Mouse (Mus musculus) forebrain, embryonic 14.5 days (tissue): ENCODE data around the gene Tiam1. TPM values are rescaled to one million over a fixed set of nuclear protein-coding genes. Genes with fewer than 3 reads are reported as not detected.

ENCODE experiments used
- ATAC-seq: fragments of 200-750 bp; cut with Nextera tagmentation; 2 replicates; pipeline ENCODE4 v1.8.0; 2017; ENCODE audit warnings: mild to moderate bottlenecking, moderate library complexity
- DNase-seq: peaks from one replicate; pipeline ENCODE4 v3.0.0-alpha.2; 2015; ENCODE audit warnings: low spot score
- H3K27ac ChIP-seq: fragments of 300-500 bp; sonication (generic); 2 replicates; pipeline ENCODE4 v1.5.1; 2014; ENCODE audit warnings: low read depth, mild to moderate bottlenecking, control low read depth, low read length, moderate library complexity
- H3K27me3 ChIP-seq: fragments of 300-500 bp; sonication (generic); replicated peaks from 2 replicates; pipeline ENCODE4 v1.6.1; 2014; ENCODE audit warnings: low read length, control low read depth, mixed read lengths; ENCODE audit not compliant: control insufficient read depth, insufficient read depth
- H3K36me3 ChIP-seq: fragments of 300-500 bp; sonication (generic); 2 replicates; pipeline ENCODE4 v1.6.1; 2014; ENCODE audit warnings: low read length, control low read depth; ENCODE audit not compliant: control insufficient read depth, insufficient read depth
- H3K4me1 ChIP-seq: fragments of 300-500 bp; sonication (generic); 2 replicates; pipeline ENCODE4 v1.6.1; 2014; ENCODE audit warnings: antibody characterized with exemption, low read length, control low read depth; ENCODE audit not compliant: control insufficient read depth, insufficient read depth
- H3K4me2 ChIP-seq: fragments of 300-500 bp; sonication (generic); 2 replicates; pipeline ENCODE4 v1.6.1; 2014; ENCODE audit warnings: mild to moderate bottlenecking, control low read depth, low read length
- H3K4me3 ChIP-seq: fragments of 300-500 bp; sonication (generic); 2 replicates; pipeline ENCODE4 v1.5.1; 2014; ENCODE audit warnings: low read depth, low read length, control low read depth
- H3K9ac ChIP-seq: fragments of 300-500 bp; sonication (generic); 2 replicates; pipeline ENCODE4 v1.6.1; 2014; ENCODE audit warnings: mild to moderate bottlenecking, low read length, control low read depth, moderate library complexity
- H3K9me3 ChIP-seq: fragments of 300-500 bp; sonication (generic); replicated peaks from 2 replicates; pipeline ENCODE4 v1.6.1; 2016; ENCODE audit warnings: low read length, control low read depth, mixed read lengths; ENCODE audit not compliant: control insufficient read depth
- WGBS: fragments of 180-500 bp; shearing (Covaris S2); extraction: QIAGEN DNeasy Blood & Tissue Kit; methylation state at CpG from one replicate; pipeline ENCODE4 v1.1.7; 2014; 5-methylcytosine and 5-hydroxymethylcytosine counted together
- polyA plus RNA-seq: library from polyadenylated mRNA; unstranded; fragments of >200 nt; fragmentation: Nextera tagmentation; extraction: Ambion mirVana; gene quantifications from 2 replicates; pipeline ENCODE4 v1.2.1, GENCODE M21; 2014

The Tiam1 gene
- polyA plus RNA-seq: 22.4 and 31.9 TPM in 2 replicates

GRCm38 (mm10) chr16:90143760-90144516 lies at the start of gene Tiam1:
Gene Tiam1 (minus strand): TSS chr16:90143769.
- Histone ChIP-seq H3K27ac (peak within 1 kb of the TSS; percentile 94), H3K4me1 (peaks cover 6% of the 10 kb centered on the region), H3K9ac (peak within 1 kb of the TSS; percentile 86), H3K9me3 (no peaks in the 10 kb centered on the region), H3K36me3 (no peaks in the 10 kb centered on the region), H3K4me2 (peak within 1 kb of the TSS; percentile 74), H3K27me3 (no peaks in the 10 kb centered on the region), H3K4me3 (peak within 1 kb of the TSS; percentile 72)
- ATAC-seq: peak; percentile 98
- DNase-seq: peak; percentile 99
- under 1% methylated on average over 58 of the region's 64 CpGs for WGBS

DNA sequence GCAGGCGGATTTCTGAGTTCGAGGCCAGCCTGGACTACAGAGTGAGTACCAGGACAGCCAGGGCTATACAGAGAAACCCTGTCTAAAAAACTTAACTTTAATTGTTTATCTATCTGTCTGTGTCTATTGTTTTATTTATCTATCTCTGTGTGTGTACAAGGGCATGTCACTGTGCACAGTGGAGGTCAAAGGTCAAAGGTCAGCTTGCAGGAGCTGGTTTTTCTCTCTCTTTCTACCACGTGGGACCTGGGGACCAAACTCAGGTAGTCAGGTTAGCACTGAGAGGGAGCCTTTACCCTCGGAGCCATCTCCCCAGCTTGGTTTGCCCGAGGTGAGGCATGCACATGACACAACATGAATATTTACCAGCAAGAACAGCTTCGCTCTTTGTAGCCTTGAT lies 47.7 kb upstream of the Tiam1 start:
- Histone ChIP-seq H3K4me3 (no peak overlapping the region), H3K36me3 (no peaks in the 10 kb centered on the region), H3K9ac (no peak overlapping the region), H3K4me1 (no peaks in the 10 kb centered on the region), H3K27ac (no peak overlapping the region), H3K27me3 (no peaks in the 10 kb centered on the region), H3K4me2 (no peak overlapping the region), H3K9me3 (no peaks in the 10 kb centered on the region)
- 83% methylated on average over 6 of the region's 6 CpGs for WGBS
- ATAC-seq: no peak
- no peak for DNase-seq

DNA sequence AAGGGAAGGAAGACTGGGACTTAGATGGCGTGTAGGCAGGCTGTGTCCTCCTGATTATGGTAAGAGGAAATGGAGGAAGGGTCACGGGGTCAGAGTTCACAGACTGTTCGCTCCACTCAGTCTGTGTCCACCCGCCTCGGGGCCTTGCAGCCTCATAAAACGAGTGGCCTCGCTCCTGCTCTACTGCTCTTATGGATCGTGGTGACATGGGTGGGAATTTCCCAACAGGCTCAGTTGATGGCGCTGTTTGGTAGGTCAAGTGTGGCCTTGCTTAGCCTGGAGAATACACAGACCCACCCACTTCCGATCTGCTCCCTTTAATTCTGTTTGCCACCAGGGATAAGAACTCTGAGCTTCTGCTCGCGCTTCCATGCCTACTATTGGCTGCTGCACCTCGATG lies 43.9 kb upstream of the Tiam1 start:
- no peak overlapping the region for H3K4me3 ChIP-seq
- ATAC-seq (no peak), DNase-seq (no peak)
- H3K27me3 ChIP-seq: no peaks in the 10 kb centered on the region
- WGBS: 52% methylated on average over 13 of the region's 13 CpGs
- H3K9me3 ChIP-seq: no peaks in the 10 kb centered on the region
- H3K4me2 ChIP-seq: no peak overlapping the region
- H3K36me3 ChIP-seq: no peaks in the 10 kb centered on the region
- H3K27ac ChIP-seq: no peak overlapping the region
- H3K4me1 ChIP-seq: no peaks in the 10 kb centered on the region
- H3K9ac ChIP-seq: no peak overlapping the region

- 40% methylated on average over 8 of the region's 8 CpGs for WGBS
- peak; percentile 88 for ATAC-seq
- peak; percentile 91 for DNase-seq
Measured at GRCm38 (mm10) chr16:90185928-90186588, 42.5 kb upstream of the Tiam1 start.

GRCm38 (mm10) chr16:90184135-90184534 lies 40.6 kb upstream of the Tiam1 start:
- H3K4me1 ChIP-seq: no peaks in the 10 kb centered on the region
- no peak for DNase-seq

More at GRCm38 (mm10) chr16:90185928-90186588, 42.5 kb upstream of the Tiam1 start:
- Histone ChIP-seq H3K4me1 (no peaks in the 10 kb centered on the region), H3K9me3 (no peaks in the 10 kb centered on the region), H3K9ac (no peak overlapping the region), H3K27ac (no peak overlapping the region), H3K4me3 (no peak overlapping the region), H3K36me3 (no peaks in the 10 kb centered on the region), H3K27me3 (0 out of 2 replicates have a peak, but pooled peaks cover 3% of the 10 kb centered on the region), H3K4me2 (no peak overlapping the region)

DNA sequence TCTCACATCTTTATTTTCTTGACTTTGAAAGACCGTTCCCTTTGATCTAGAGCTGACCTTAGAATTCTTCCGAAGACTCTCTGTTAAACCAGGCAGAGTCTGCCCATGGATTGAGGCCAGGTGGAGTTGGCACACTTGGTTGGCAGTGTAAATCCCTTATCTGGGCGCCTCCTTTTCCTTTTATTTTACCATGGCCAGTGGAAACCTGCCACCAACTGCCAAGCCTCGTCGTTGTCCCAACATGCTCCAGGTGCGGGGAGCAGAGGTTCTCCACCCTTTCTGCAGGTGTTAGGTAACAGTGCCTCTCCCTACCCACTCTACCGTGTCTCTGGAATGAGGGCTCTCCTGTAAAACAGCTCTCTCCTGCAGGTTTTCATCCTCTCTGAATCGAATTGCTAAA lies 38.1 kb upstream of the Tiam1 start:
- 91% methylated on average over 8 of the region's 8 CpGs for WGBS
- Histone ChIP-seq H3K36me3 (no peaks in the 10 kb centered on the region), H3K4me1 (0 out of 2 replicates have a peak, but pooled peaks cover under 1% of the 10 kb centered on the region), H3K27me3 (0 out of 2 replicates have a peak, but pooled peaks cover 3% of the 10 kb centered on the region), H3K27ac (no peak overlapping the region), H3K4me2 (no peak overlapping the region), H3K4me3 (no peak overlapping the region), H3K9ac (no peak overlapping the region), H3K9me3 (no peaks in the 10 kb centered on the region)
- DNase-seq: no peak
- ATAC-seq: no peak

More at GRCm38 (mm10) chr16:90184135-90184534, 40.6 kb upstream of the Tiam1 start:
- no peak overlapping the region for H3K4me3 ChIP-seq
- no peak overlapping the region for H3K27ac ChIP-seq
- no peak overlapping the region for H3K9ac ChIP-seq
- no peak overlapping the region for H3K4me2 ChIP-seq
- no peak for ATAC-seq
- 90% methylated on average over 6 of the region's 6 CpGs for WGBS
- 0 out of 2 replicates have a peak, but pooled peaks cover 3% of the 10 kb centered on the region for H3K27me3 ChIP-seq
- H3K9me3 ChIP-seq: no peaks in the 10 kb centered on the region
- no peaks in the 10 kb centered on the region for H3K36me3 ChIP-seq

- 84% methylated on average over 6 of the region's 6 CpGs for WGBS
- no peak for DNase-seq
Measured at GRCm38 (mm10) chr16:90180975-90181374, 37.4 kb upstream of the Tiam1 start.

DNA sequence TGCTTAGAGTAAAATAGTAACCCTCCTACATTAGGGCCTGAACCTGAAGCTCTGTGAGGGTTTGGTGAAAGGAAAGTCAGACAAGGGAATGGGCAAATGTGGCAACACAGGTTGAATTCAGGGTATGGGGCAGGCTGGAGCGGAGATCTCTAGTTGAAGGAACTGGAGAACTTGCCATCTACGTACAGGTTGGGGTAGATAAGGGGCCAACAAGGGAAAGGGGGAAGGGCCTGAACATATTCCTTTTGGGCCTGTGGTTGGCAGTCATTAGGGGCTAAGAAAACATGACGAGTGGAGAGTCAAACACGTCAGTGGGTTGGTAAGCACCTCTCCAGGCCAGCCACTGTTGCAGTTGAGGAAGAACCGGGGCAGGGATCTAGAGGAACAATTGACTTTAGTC lies 36.3 kb upstream of the Tiam1 start:
- 89% methylated on average over 5 of the region's 5 CpGs for WGBS
- no peak overlapping the region for H3K27ac ChIP-seq

More at GRCm38 (mm10) chr16:90180975-90181374, 37.4 kb upstream of the Tiam1 start:
- H3K4me1 ChIP-seq: 0 out of 2 replicates have a peak, but pooled peaks cover 3% of the 10 kb centered on the region
- H3K27ac ChIP-seq: no peak overlapping the region
- no peak overlapping the region for H3K4me2 ChIP-seq
- no peaks in the 10 kb centered on the region for H3K9me3 ChIP-seq
- H3K9ac ChIP-seq: no peak overlapping the region
- H3K4me3 ChIP-seq: no peak overlapping the region
- ATAC-seq: no peak
- no peaks in the 10 kb centered on the region for H3K36me3 ChIP-seq
- 0 out of 2 replicates have a peak, but pooled peaks cover 3% of the 10 kb centered on the region for H3K27me3 ChIP-seq

More for the DNA sequence above, 36.3 kb upstream of the Tiam1 start:
- Histone ChIP-seq H3K4me2 (no peak overlapping the region), H3K9me3 (no peaks in the 10 kb centered on the region), H3K9ac (no peak overlapping the region), H3K4me1 (0 out of 2 replicates have a peak, but pooled peaks cover 3% of the 10 kb centered on the region), H3K27me3 (0 out of 2 replicates have a peak, but pooled peaks cover 3% of the 10 kb centered on the region), H3K4me3 (no peak overlapping the region), H3K36me3 (no peaks in the 10 kb centered on the region)
- ATAC-seq (no peak), DNase-seq (no peak)
